Mouse (Mus musculus) neural tube, embryonic 15.5 days (tissue): Measurements from ENCODE around the gene Frmpd4. TPM values are rescaled to one million over a fixed set of nuclear protein-coding genes. Genes with fewer than 3 reads are reported as not detected.

ENCODE experiments used
- polyA plus RNA-seq: library from polyadenylated mRNA; unstranded; fragments of >200 nt; fragmentation: Nextera tagmentation; extraction: Ambion mirVana; gene quantifications from 2 replicates; pipeline ENCODE4 v1.2.1, GENCODE M21; 2015

Frmpd4 gene
- polyA plus RNA-seq, 1 experiment from 2014 or later = 1.5 TPM

Other genes starting within 250 kb of the Frmpd4 start
- 18.3 and 24.7 TPM in 2 replicates for gene Msl3, start 96.7 kb upstream of the Frmpd4 start, polyA plus RNA-seq
- 2.6 and 3.8 TPM in 2 replicates for gene Arhgap6, start 217.9 kb upstream of the Frmpd4 start, polyA plus RNA-seq